Comparison of ENCODE assay signal across 15 mouse cellular contexts in the genomic region with DNA sequence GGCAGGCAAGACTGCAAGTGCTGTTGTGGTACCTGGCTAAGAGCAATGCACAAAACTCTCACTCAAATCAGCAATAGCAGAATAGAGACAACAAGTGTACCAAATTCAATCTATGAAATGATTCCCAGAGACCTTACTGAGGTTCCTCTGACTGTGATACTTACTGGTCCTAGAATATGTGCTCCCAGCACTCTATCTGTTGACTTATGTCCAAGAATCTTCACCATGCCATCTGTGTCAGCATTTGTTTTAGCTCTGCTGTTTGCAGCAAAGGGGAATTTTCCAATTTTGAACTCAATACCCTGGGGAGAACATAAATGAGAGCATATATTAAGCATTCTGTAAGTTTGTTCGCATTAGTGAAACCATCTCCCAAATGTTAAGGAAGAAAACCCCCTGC.
A peak's percentile ranks its signal among the peaks of the same experiment; 100 is the strongest.
DNase-seq lines count a peak whose midpoint lies in the region.
"Had no signal": no experiment of that assay in that cellular context is flagged by ENCODE, and none has a peak within 500 bp of the region (broad histone marks: within the 10 kb centered on the region; RNA-seq: fewer than 3 reads in every experiment).

No protein-coding gene starts in this region.

- peak; percentile 32 for DNase-seq in cerebellum, adult 11-12 months
- DNase-seq in cerebellum, adult 11 months, result no peak
- peak; percentile 26 for DNase-seq in layer of hippocampus, adult 9-11 months
- no peak for DNase-seq in layer of hippocampus, adult 9-10 months (ENCODE audit: low spot score)
- DNase-seq in cerebellum, adult 9-11 months, result peak; percentile 62
- no peak for DNase-seq in frontal cortex, postnatal 36 days (ENCODE audit: low spot score in 2 of 2)
- DNase-seq: adrenal gland, postnatal 10 days; adrenal gland, postnatal 36 days; B cell, adult 2 months; forebrain, postnatal 0 days; gastrocnemius, postnatal 25 days; heart, adult 18-20 months; heart, postnatal 10 days; heart, postnatal 4 days; kidney, adult 18-20 months had no signal

Comparison
In these comparisons a context has a peak if more than half of its experiments do, and no peak if none do; other contexts are left out.
1. DNase-seq: peak in cerebellum, adult 11-12 months (single experiment), layer of hippocampus, adult 9-11 months (single experiment) and cerebellum, adult 9-11 months (single experiment); none in cerebellum, adult 11 months (single experiment), layer of hippocampus, adult 9-10 months (single experiment) and frontal cortex, postnatal 36 days (0 of 2).